Mouse (Mus musculus) splenic B cell, adult 2 months (primary cell): Measurements from ENCODE around the gene Cst7.

Source experiments
- DNase-seq: peaks from one replicate; pipeline ENCODE4 v3.0.0-alpha.2; 2011; ENCODE audit warnings: low read depth, low spot score
- H3K27me3 ChIP-seq: 2 replicates; pipeline ENCODE4 v1.6.1; 2012; ENCODE audit warnings: mild to moderate bottlenecking, low read length, moderate library complexity, mixed read lengths; ENCODE audit not compliant: control insufficient read depth, poor library complexity, insufficient read depth, severe bottlenecking
- H3K36me3 ChIP-seq: 2 replicates; pipeline ENCODE4 v1.6.1; 2012; ENCODE audit warnings: mild to moderate bottlenecking, low read length, moderate library complexity, mixed read lengths; ENCODE audit not compliant: control insufficient read depth, poor library complexity, insufficient read depth, severe bottlenecking

Cst7 gene

DNA sequence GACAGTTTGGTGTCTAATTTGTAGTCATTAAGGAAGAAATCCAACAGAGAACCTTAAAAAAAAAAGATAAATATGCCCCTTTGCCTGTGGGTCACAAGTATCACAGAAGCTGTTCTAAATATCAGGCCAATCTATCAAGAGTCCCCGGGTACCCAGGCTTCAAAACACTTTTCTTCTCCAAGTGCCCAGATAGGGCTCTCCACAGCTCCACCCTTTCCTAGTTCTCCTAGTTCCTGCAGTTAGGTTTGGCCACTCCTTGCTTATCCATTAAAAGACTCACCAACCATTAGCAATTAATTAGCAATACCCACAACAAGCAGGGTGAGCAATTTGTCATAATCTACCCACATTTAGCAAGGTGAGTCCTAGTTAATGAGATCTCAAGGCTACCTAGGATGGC is 36.9 kb downstream of the Cst7 start:
- no peaks in the 10 kb centered on the region for H3K27me3 ChIP-seq
- no peak for DNase-seq
- H3K36me3 ChIP-seq = no peaks in the 10 kb centered on the region

- Histone ChIP-seq H3K36me3 (no peaks in the 10 kb centered on the region), H3K27me3 (no peaks in the 10 kb centered on the region)
- DNase-seq = peak; percentile 97
Observed at GRCm38 (mm10) chr2:150608087-150608799, 38.0 kb downstream of the Cst7 start, which contains the start of gene Apmap. TSS of gene Apmap (minus strand) at chr2:150608567.

- H3K27me3 ChIP-seq = no peaks in the 10 kb centered on the region
- DNase-seq = peak; percentile 85
Observed at GRCm38 (mm10) chr2:150608872-150609560, 38.8 kb downstream of the Cst7 start.

DNA sequence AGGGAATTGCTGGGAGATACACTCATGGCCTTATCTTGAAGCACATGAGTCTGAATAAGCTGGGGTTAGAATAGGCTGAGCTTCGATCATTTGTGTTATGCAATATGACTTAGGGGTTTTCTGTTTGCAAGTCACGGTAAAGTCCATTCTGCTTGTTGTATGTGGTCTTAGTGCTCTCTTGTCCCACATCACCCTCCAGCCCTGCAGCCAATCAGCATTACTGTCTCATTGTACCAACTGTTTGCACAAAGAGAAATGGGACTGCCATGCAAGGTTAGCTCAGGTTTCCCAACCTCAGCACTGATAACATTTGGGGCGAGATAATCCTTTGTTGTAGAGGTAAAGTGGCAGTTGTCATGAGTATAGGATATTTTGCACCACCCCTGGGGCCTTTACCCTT is 39.9 kb downstream of the Cst7 start:
- Histone ChIP-seq H3K27me3 (no peaks in the 10 kb centered on the region), H3K36me3 (no peaks in the 10 kb centered on the region)

More at GRCm38 (mm10) chr2:150608872-150609560, 38.8 kb downstream of the Cst7 start:
- H3K36me3 ChIP-seq = no peaks in the 10 kb centered on the region

GRCm38 (mm10) chr2:150621698-150622097 is 51.5 kb downstream of the Cst7 start:
- Histone ChIP-seq H3K36me3 (peaks cover 16% of the 10 kb centered on the region), H3K27me3 (no peaks in the 10 kb centered on the region)
- no peak for DNase-seq

More for the DNA sequence above, 39.9 kb downstream of the Cst7 start:
- DNase-seq = no peak

- Histone ChIP-seq H3K36me3 (peaks cover 21% of the 10 kb centered on the region), H3K27me3 (no peaks in the 10 kb centered on the region)
- DNase-seq = no peak
Observed at GRCm38 (mm10) chr2:150623957-150624356, 53.7 kb downstream of the Cst7 start.

- Histone ChIP-seq H3K36me3 (peaks cover 15% of the 10 kb centered on the region), H3K27me3 (no peaks in the 10 kb centered on the region)
- DNase-seq = no peak
Observed at GRCm38 (mm10) chr2:150624926-150625325, 54.7 kb downstream of the Cst7 start.

DNA sequence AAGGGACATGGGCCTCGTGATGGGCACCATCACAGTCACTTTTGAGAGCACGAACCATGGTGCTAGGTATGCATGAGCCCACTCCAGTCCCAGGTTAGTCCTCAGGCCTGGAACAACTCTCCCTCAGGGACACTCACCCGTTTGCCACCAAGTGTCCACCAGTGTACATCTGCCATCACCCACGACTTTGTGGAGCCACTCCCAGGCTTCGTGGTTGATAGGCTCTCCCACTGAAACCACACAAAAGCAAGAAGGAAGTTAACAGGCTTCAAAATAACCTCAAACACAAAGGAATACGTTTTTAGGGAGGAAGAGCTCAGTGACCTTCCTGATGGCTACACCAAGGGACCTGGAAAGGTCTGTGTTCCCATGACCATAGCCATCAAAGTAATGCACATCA is 56.9 kb downstream of the Cst7 start:
- no peak for DNase-seq
- Histone ChIP-seq H3K36me3 (peaks cover 14% of the 10 kb centered on the region), H3K27me3 (no peaks in the 10 kb centered on the region)
